Mouse (Mus musculus) embryonic fibroblast, embryonic 13.5 days (primary cell): ENCODE results near the gene Golm1. TPM values are rescaled to one million over a fixed set of nuclear protein-coding genes. Genes with fewer than 3 reads are reported as not detected.
"Not testable (repeated sequence)": the region's sequence is repeated elsewhere in the genome, so short reads cannot be mapped to it uniquely, and the experiment has no call there.

ENCODE experiments used
- H3K27ac ChIP-seq: 2 replicates; pipeline ENCODE4 v1.5.1; 2012; ENCODE audit warnings: low read length, control low read depth, inconsistent platforms; ENCODE audit not compliant: insufficient read depth
- H3K4me1 ChIP-seq: 2 replicates; pipeline ENCODE4 v1.6.1; 2011; ENCODE audit warnings: low read length; ENCODE audit not compliant: control insufficient read depth, insufficient read depth
- H3K4me3 ChIP-seq: 2 replicates; pipeline ENCODE4 v1.5.1; 2011; ENCODE audit warnings: mild to moderate bottlenecking, control low read depth, low read length; ENCODE audit not compliant: insufficient read depth
- CTCF ChIP-seq: IDR thresholded peaks from 2 replicates; pipeline ENCODE4 v1.5.1; 2011; ENCODE audit warnings: mild to moderate bottlenecking, control low read depth, low read length, moderate library complexity, borderline replicate concordance; ENCODE audit not compliant: insufficient read depth
- POLR2A ChIP-seq: IDR thresholded peaks from 2 replicates; pipeline ENCODE4 v1.6.1; 2011; ENCODE audit warnings: low read depth, mild to moderate bottlenecking, control low read depth, low read length, moderate library complexity
- polyA plus RNA-seq: library from polyadenylated mRNA; stranded (reverse); fragments of >200 nt; gene quantifications from 2 replicates; pipeline ENCODE4 v1.2.4, GENCODE M21; 2011; ENCODE audit warnings: low read depth; ENCODE audit not compliant: missing spikeins, insufficient read length

Golm1 gene
- polyA plus RNA-seq, 1 experiment = 36.1 TPM

DNA sequence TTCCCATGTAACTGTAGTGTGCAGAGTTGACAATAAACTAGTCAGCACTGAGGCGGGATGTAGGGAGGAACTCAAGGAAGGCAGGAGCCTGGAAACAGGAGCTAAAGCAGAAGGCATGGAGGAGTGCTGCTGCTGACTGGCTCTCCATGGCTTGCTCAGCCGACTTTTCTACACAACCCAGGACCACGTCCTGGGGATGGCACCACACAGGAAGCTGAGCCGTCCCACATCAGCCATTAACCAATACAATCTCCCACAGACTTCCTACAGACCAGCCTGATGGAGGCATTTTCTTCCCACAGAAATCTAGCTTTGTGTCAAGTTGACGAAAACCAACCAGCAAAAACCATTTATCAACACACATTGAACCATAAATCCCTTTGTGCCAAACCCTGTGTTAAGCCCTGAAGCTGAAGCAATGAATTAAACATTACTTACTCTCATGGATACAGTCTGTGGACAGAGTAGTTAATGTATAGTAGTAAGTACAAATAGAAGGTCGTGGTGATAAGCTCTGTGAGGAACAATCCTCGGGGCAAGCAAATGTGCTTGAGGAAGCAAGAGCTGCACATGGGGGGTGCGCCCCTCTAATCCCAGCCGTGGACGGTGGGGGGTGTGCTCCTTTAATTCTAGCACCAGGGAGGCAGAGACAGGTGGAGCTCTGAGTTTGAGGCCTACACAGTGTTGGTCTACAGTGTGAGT lies 70.2 kb downstream of the Golm1 start:
- no peak for TF ChIP-seq POLR2A
- TF ChIP-seq CTCF = no peak
- Histone ChIP-seq H3K4me3 (no peak overlapping the region), H3K4me1 (no peaks in the 10 kb centered on the region; the same call in 1 of the 2 replicates)

DNA sequence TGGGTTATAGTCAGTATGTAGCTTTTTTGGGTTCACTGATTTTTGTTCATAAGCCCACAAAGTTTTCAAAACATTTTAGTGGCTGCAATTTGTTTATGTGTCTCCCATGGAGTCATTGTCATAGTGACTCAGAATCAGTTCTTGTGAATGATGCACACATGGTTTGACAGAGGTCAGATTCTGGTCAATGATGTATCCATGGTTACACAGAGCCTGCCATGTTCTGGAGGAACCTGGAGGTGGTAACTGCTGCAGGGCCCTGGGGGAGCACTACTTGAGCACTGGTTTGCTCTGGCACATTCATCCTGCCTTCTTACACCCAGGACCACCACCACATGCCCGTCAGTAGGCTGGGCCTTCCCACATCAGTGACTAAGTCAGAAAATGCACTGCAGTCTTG lies 71.1 kb downstream of the Golm1 start:
- H3K4me3 ChIP-seq = no peak overlapping the region

More for the DNA sequence above, 70.2 kb downstream of the Golm1 start:
- no peak overlapping the region for H3K27ac ChIP-seq

DNA sequence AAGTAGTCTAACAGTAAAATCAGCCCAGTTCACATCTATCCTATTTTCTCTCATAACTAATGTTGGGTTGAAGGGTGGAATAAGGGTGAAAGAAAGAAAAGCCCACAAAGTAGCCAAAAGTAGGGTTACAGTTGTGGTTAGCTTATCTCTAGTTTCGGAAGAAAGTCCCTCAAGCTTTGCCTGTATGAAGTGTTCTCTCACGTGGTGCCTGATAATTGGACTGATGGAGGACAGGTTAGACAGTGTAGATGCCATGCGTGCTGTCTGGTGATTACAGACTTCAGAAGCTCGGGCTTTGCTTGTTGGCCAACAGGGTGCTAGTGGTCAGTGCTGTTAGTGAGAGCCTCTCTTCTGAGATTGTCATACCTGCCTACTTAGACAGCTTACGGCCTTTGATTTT lies 72.5 kb downstream of the Golm1 start:
- no peak for TF ChIP-seq CTCF
- no peak for TF ChIP-seq POLR2A
- Histone ChIP-seq H3K4me3 (no peak overlapping the region), H3K4me1 (no peaks in the 10 kb centered on the region; the same call in 1 of the 2 replicates)

More for the DNA sequence above, 71.1 kb downstream of the Golm1 start:
- no peak for TF ChIP-seq POLR2A
- TF ChIP-seq CTCF = no peak
- no peaks in the 10 kb centered on the region; the same call in 1 of the 2 replicates for H3K4me1 ChIP-seq
- no peak overlapping the region for H3K27ac ChIP-seq

DNA sequence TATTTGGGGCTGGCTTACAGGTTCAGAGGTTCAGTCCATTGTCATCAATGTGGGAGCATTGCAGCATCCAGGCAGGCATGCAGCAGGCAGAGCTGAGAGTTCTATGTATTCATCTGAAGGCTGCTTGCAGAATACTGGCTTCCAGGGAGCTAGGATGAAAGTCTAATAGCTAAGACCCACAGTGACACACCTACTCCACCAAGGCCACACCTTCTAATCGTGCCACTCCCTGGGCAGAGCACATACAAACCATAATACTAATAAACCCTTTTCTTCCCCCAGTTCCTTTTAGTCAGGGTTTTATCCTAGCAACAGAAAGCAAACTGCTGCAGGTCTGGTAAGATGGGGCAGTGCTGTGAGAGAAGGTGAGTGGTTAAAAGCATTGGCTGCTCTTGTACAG lies 83.0 kb downstream of the Golm1 start:
- TF ChIP-seq POLR2A (no peak), CTCF (no peak)
- Histone ChIP-seq H3K4me3 (no peak overlapping the region), H3K4me1 (no peaks in the 10 kb centered on the region), H3K27ac (no peak overlapping the region)

More for the DNA sequence above, 72.5 kb downstream of the Golm1 start:
- H3K27ac ChIP-seq = no peak overlapping the region

DNA sequence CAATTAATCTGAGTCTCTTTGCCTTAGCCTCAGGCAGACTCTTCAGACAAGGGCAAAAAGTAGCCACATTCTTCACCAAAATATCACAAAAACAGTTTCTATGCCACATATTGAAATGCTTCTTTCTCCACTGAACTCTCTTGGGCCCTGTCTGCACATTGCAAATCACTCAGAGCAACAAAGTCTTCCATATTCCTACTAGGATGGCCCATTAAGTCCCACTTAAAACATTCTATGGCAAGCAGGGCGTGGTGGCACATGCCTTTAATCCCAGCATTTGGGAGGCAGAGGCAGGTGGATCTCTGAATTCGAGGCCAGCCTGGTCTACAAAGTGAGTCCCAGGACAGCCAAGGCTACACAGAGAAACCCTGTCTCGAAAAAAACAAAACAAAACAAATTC lies 83.6 kb downstream of the Golm1 start:
- not testable (repeated sequence) for H3K4me3 ChIP-seq, H3K4me1 ChIP-seq, H3K27ac ChIP-seq

DNA sequence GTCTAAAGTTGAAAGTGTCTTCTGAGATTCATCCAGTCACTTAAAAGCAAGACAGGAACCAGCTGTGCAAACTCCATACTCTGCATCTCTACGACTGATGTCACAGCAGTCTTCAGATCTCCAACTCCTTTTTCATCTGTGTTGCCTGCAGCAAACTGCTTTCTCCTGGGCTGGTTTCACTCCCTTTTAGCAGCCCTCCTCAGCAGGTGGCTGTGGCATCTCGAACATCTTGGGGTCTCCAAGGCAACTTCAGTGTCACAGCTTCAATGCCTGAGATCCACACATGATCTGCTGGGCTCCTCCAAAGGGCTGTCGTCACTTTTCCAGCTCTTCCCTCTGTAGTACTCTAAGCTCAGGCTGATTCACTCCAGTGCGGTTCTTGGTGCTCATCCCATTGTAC lies 84.9 kb downstream of the Golm1 start:
- Histone ChIP-seq H3K27ac (no peak overlapping the region), H3K4me1 (peaks cover 2% of the 10 kb centered on the region; the same call in 1 of the 2 replicates), H3K4me3 (no peak overlapping the region)
- TF ChIP-seq POLR2A (no peak), CTCF (no peak)

DNA sequence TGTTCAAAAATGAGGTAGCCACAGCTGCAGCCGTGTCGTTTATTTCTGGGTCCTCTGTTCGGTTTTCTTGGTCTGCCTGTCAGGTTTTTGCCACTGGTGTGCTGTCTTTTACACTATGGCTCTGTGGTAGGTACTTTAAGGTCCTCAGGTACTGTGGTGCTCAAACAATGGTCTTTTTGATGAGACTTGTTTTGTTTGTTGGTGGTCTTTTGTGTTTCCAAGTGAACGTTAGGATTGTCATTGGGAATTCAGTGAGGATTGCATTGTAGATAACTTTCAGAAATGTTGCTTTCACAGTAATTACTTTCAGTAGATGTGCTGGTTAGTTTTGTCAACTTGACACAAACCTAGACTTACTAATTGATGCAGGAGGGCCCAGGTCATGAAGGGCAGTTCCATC lies 85.9 kb downstream of the Golm1 start:
- H3K4me1 ChIP-seq = peaks cover 2% of the 10 kb centered on the region; the same call in 1 of the 2 replicates
- TF ChIP-seq CTCF (no peak), POLR2A (no peak)
- H3K4me3 ChIP-seq = no peak overlapping the region

DNA sequence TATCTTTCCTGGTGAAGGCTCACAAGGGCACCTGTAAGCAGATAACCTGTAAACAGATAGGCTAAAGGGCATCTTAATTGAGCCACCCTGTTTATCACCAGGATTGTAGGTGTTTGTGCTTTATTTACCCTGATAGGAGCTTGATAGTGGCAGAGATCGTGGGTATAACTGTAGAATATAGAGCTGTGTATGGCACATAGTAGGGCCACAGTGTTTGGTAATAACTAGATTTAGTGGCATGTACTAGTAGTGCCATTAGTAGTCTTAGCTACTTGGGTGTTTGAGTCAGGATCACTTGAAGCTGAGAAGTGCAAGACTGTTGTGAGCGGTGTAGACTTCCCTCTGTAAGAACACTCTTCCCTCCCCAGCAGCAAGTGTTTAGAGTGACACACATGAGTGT lies 88.4 kb downstream of the Golm1 start:
- peaks cover 2% of the 10 kb centered on the region; the same call in 1 of the 2 replicates for H3K4me1 ChIP-seq
- no peak overlapping the region for H3K27ac ChIP-seq
- no peak for TF ChIP-seq CTCF
- TF ChIP-seq POLR2A = no peak
- no peak overlapping the region for H3K4me3 ChIP-seq

More for the DNA sequence above, 85.9 kb downstream of the Golm1 start:
- no peak overlapping the region for H3K27ac ChIP-seq

DNA sequence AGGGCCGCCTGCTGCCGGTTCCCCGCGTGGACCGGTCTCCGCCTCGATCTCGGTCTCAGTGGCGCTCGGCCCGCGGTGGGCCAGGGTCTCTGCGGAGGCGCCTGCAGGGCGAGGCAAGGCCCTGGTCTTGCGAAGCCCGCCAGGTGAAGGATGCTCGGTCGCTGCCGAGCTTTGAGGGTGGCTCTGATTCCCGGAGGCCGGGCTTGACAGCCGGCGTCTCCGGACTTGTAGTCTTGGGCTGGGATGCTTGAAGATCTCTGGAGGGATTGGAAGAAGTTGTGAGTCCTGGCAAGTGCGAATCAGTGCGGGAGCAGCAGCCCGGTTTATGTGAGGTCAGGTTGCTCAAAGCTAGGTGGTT lies 90.0 kb downstream of the Golm1 start:
- H3K4me1 ChIP-seq = peaks cover 2% of the 10 kb centered on the region; the same call in 1 of the 2 replicates
- peak overlapping the region; percentile 20; the same call in 1 of the 2 replicates for H3K27ac ChIP-seq
- TF ChIP-seq CTCF = no peak
- TF ChIP-seq POLR2A = no peak
- H3K4me3 ChIP-seq = peak overlapping the region; percentile 93

DNA sequence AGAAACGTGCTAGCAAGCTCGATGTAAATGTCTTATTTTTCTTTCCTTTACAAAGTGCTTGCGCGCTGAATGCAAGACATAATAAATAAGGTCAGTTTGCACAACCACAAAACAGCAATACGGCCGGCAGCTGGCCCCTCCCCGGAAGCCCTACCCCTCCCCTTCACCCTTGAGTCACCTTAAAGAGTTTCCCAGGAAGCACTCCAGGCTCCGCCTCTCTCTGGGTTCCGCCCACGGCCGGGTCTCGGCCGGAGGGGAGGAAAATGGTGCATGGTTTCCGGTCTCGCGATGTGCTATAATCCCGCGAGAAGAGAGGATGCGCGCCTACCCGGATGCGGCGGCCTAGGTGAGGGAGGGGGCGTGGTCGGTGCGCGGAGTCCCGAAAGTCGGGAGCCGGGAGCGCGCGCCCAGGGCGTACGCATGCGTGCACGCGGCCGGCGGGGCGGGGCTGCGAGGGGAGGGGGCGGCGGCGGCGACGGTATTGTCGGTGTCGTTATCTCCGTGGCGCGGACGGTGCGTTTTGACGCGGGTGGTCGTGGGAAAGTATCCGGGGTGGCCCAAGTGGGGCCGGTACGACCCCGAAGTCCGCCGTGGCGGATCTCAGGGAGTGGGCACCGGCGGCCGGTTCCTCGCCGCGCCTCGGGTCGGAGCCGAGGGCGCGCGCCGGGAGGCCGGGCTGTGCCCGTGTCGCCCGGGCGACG lies 90.5 kb downstream of the Golm1 start, which contains the start of the genes Agtpbp1 and Naa35:
Gene Agtpbp1 (minus strand): TSS at position 281 of the 701 bp plus-strand sequence.
Gene Naa35 (plus strand): TSS at position 313 of the 701 bp plus-strand sequence.
- peak within 1 kb of the TSS; percentile 28; the same call in 1 of the 2 replicates for H3K27ac ChIP-seq
- TF ChIP-seq POLR2A (peak; percentile 76), CTCF (no peak)
- peak within 1 kb of the TSS; percentile 93 for H3K4me3 ChIP-seq
- H3K4me1 ChIP-seq = peaks cover 2% of the 10 kb centered on the region; the same call in 1 of the 2 replicates

Other genes with a start within 250 kb of the Golm1 start
- 62.4 and 62.8 TPM in 2 replicates for gene Agtpbp1, start 90.6 kb downstream of the Golm1 start, polyA plus RNA-seq
- gene Naa35, start 90.6 kb downstream of the Golm1 start, polyA plus RNA-seq = 106 and 121 TPM in 2 replicates
- not detected in 2 replicates for gene 4921517D22Rik, start 18.3 kb upstream of the Golm1 start, polyA plus RNA-seq
- gene Spata31d1a, start 34.5 kb upstream of the Golm1 start, polyA plus RNA-seq = not detected in 2 replicates
- not detected in 2 replicates for gene Spata31d1b, start 36.5 kb upstream of the Golm1 start, polyA plus RNA-seq
- not detected in 2 replicates for gene Spata31d1d, start 55.9 kb upstream of the Golm1 start, polyA plus RNA-seq
- not detected in 2 replicates for gene 1700014D04Rik, start 70.9 kb upstream of the Golm1 start, polyA plus RNA-seq
- gene Isca1, start 94.0 kb upstream of the Golm1 start, polyA plus RNA-seq = 56.6 and 64.3 TPM in 2 replicates
- not detected in 2 replicates for gene Gm49354, start 106.4 kb upstream of the Golm1 start, polyA plus RNA-seq
- gene Tut7, start 147.3 kb upstream of the Golm1 start, polyA plus RNA-seq = 102 and 113 TPM in 2 replicates